Mouse (Mus musculus) cerebellum, adult 11 months (tissue): ENCODE results near the gene Crybb1.

ENCODE experiments used
- DNase-seq: peaks from one replicate; pipeline ENCODE4 v3.0.0; 2022

The Crybb1 gene

DNA sequence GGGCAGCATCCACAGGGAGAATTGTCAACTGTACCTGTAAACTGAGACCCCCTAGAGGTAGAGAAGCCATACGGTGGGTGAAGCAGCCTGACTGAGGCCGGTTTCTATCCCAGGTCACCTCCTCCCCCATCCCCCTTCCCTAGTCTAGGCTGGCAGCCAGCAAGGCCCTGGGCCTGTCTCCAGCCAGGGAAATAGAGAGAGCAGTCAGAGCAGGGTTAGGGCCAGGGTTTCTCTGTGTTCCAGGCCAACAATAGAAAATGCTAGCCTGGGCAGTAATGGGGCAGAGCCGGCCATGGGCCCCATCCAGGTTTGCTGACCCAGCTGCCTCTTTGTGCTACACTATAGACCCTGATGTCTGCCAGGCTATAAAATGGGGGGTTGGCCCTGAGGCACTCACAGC, at the start of gene Crybb1:
Crybb1 (plus strand) TSS at position 390 of the 400 bp plus-strand sequence.
- peak; percentile 87 for DNase-seq

DNA sequence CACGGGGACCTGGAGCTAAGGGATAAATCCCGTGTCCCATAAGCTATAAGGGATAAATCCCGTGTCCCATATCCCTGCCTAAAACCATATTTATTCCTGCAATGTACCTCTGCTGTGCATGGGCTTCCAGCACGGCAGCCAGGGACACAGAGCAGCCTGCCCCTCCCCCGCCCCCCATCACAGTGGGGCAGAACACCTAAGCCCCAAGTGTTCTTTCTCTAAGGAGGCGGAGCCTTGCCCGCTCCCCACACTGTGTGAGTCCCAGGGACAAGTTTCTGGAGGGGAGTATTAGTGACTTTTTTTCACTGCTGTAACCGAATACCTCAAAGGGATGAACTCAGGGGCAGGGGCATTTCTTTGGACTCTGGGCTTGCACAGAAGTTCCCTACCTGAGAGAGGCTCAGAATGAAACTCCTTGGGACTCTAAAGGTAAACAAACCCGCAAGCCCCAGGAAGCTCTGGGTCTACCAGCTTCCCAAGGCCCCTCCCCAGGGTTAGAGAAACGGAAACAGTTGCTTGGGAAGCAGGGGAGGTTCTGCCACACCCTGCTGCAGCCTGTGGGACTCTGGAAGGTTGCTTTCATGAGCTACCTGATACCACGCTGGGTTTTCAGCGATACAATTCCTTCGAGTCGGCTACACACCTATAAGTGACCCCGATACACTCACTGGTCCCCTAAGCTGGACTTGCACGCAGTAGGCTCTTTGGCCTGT, 48.9 kb upstream of the Crybb1 start:
- DNase-seq, result no peak

DNA sequence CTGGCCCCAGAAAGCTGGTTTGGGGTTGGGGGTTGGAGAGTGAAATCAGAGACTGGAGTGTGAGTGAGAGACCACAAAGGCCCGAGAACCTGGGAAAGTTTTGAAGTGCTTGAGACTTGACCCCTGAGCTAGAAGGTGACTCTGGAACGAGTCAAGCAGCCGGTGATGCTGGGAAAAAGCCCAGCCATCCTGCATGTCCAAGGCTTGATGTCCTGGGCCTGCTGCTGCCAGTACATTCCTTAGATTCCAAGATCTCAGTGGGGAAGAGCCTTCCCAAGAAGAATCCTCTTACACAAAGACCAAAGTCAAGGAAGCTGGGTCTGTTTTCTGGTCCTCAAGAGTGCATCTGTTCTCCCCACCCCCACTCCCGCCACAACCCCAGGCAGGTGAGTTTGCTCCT, 47.3 kb upstream of the Crybb1 start:
- no peak for DNase-seq

DNA sequence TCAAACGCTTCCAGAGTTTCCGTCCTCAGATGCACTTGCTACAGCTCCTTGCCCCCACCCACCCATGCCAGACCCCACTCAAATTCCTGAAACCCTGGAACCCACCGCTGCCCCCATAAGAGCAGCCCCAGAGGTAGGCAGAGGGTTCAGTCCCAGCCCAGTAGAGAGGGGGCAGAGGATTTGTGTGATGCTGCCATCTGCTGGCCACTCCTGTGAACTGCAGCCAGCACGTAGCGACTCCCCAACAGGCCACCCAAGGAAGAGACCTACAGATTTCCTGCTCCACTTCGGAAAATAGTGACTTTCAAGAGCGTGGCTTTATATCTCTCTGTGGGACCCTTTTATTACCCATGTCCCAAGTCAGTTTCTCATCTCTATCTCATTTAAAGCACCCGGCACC, 45.5 kb upstream of the Crybb1 start:
- no peak for DNase-seq

DNA sequence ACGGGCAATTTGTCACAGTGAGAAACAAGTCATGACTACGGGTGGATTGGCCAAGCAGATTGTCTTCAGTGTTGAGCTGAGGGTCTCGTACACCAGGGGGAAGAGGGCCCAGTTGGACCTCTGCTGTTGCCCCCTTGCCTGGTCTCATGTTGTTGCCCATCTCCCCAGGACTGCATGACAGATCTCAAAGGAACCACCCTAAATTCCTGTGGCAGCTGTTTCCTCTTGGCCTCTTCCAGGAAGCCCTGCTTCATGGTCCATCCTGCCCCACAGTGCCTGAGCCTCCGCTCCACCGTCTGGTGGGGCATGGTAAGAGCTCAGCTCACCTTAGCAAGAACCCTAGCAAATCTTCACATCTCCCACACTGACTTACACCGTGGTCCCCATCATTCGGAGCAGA, 43.7 kb upstream of the Crybb1 start:
- DNase-seq, result no peak

DNA sequence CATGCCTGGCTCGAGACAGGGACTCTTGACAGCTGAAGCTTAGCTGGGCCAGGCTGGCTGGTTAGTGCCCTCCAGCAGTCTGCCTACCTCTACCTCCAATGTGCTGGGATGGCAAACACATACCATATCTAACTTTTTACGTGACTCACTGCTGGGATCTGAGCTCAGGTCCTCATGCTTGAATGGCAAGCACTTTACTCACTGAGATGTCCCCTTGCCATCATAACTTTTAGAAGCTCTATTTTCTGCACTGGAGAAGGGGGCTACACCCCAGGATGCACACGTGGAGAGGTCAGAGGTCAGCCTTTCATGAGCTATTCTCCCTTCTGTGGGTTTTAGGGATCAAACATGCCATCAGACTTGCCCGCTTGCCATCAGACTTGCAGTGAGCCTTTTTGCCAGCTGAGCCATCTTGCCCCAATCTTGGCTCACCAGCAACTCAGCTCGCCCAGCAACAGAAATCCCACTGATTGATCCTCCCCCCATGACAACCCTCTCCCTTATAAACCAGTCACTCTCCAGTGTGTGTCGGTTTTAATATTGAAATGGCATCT, 42.8 kb upstream of the Crybb1 start:
- no peak for DNase-seq

DNA sequence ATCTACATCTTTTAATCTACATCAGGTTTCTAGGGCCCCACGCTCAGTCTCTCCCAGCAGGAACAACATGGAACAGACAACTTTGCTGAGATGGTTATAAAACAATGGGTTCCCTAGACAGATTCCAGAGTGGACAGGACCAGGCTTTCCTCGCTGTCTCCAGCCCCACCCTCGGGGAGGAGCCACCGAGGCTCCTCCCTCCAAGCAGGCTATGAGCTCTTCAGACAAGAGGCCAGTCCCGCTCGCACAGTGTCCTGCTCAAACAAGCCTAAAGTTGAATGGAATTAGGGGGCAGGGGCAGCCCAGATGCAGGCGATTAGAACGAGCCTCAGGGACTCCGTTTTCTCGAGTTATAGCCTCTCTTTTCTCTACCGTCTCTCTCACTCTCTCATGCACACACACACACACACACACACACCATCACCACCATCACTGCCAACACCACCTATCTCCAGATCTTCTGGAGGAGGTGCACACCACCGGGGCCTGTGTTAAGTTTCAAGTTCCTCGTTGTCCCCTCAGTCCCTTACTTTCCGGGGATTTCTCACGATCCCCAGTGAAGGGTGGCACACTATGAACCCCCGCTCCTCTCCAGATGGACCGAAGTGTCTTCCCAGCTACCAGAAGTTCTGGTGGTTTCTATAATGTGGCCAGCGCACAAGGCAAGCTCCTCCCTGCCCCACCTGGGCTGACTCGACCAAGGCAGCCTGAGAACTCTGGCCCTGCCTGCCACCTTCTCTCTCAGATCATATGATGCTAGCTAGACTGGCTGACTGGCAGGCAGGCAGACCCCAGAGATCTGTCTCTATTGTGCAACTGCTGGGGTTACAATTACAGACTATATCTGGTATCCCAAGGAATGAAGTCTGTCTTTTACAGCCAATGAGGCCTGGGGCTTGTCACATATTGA, 42.0 kb upstream of the Crybb1 start:
- no peak for DNase-seq

DNA sequence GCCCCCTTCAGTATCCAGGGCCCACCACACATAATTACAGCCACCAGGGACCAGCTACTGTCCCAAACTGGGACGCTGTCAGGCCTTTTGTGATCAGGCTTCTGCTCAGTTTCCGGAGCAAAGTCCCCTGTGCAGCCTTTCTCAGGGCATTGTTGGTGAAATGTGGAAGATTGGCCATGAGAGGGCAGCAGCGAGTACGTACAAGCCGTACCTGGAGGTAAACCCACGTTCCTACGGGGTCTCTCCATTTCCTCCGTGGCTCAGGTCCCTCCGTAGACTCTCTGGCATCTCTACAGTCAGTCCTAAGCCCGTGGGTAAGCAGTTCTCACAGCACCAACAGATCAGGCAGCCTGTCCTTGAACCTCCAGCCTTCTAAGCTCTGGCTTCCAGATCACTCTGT, 41.2 kb upstream of the Crybb1 start:
- peak; percentile 20 for DNase-seq

DNA sequence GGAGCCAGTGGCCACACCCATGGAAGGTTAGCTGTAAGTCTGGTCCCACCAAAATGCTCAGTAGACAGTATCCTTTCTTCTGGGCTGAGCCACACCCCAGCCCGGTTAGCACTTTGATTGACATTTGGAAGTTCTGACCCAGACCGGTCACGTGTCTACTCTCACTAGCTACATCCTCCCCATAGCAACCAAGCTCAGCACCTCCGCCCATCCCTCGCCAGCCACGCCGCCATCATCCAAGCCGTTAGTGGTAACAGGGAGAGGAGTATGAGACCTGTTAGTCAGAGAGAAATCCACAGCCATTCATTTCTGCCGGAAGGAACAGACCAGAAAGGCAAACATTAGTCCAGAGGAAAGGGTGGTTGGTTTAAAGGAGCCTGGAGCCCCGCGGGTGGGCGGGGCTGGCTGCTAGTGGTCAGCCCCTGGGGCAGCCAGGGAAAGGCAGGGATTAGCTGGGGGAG, 40.3 kb upstream of the Crybb1 start:
- DNase-seq, result no peak

DNA sequence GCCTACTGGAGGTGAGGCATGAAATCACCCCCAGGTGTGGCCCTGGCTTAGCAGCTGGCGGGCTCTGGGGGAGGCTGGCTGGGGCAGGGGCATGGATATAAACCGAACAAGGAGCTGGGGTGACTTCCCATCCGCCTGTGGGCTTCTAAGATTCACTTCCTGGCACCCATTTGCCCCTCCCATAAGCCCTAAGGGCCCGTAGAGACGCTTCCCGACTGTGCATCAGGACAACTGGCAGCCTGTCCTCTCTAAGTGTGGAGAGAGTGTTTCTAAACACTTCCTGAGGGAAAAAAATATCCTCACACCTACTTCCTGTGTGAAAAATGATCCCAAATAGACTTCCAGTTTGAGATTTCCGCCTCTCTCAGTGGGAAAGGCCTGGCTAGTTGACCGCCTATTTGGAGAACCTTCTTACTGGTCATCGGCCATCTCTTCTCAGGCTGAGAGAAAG, 39.8 kb upstream of the Crybb1 start:
- no peak for DNase-seq

DNA sequence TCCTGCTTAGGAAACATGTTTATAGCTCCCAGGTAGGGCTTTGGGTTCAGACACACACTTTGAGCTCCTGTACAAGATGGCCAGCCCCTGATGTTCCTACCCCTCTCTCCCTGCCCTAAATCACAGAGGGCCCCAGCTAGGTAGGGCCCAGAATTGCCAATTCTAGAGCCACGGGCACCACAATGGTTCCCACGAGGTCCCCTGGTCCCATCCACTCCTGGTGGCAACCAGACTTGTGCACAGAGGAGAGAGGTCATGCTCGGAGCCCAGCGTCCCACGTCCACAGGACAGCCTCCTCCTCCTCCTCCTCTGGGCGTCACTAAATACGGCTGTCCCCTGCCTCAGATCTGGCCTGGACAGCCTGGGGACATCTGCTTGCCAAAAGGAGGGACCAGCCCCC, 39.3 kb upstream of the Crybb1 start:
- DNase-seq, result no peak

DNA sequence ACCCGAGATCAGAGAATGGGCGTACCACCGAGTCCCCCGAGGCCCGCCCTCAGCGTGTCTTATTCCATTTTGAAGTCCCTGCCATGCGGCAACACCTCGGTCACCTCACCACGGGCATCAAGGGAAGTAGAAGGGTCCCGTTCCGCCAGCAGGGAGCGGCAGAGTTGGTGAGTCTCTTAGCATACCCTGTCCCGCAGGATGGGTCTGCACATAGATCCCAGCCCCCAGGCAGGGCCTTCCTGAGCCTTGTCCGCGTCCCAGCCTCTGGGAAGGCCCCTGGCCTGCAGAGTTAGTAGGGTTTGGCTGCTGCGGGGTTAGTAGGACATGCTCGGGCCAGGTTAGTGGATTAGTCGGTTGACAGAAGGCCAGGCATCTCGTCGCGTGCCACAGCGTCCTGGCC, 38.6 kb upstream of the Crybb1 start:
- no peak for DNase-seq

DNA sequence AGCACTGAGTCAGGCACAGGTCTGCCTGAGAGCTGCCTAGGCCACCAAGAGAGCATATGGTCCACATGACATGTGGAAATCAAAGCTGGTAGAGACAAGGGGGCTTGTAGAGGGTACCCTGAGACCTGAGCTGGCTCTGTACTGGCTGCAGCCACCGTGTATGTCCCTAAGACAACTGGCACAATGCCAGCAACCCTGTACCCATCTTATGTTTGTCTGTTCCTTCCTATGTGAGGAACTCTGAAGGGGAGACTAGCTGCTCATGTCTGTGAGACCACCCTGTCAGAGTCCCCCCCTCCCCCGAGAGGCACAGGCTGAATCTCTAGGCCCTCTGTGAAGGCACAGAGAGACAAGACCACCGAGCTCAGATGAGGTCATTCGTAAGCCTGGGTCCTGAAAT, 36.9 kb upstream of the Crybb1 start:
- DNase-seq, result no peak

DNA sequence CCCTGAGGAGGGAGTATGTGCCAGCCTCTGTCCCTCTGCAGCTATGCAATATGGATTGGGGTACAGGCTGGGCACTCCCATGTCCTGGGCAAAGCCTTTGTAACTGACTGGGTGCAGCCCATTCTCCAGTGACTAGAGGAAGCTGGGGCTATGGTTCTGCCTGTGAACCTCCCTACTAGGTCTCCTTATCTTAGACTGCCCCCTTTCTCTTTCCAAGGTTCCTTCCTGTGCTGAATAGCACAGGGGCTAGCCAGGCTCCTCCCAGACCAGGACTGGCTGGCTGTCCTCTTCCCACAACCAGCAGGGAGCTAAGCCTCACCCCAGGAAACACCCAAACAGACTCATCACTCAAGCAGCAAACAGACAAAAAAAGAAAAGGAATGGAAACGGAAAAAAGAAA, 36.2 kb upstream of the Crybb1 start:
- no peak for DNase-seq

DNA sequence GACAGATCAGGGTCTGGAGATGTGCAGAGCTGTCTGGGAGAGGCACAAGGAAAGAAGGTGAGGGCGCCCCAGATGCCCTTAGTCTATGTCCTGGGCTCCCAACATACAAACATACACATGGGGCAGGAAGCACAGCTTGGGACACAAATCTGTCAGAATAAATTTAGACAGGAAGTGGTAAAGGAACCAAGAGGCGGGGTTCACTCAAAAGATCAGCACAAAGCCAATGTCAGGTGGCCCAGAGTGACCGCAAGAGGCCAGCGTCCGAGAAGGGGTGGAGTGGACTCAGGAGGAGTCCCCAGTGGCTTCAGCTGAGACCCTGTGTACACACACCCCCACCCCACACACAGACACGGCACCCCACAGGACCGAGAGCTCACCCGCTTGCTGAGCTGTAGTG, 35.4 kb upstream of the Crybb1 start:
- no peak for DNase-seq

DNA sequence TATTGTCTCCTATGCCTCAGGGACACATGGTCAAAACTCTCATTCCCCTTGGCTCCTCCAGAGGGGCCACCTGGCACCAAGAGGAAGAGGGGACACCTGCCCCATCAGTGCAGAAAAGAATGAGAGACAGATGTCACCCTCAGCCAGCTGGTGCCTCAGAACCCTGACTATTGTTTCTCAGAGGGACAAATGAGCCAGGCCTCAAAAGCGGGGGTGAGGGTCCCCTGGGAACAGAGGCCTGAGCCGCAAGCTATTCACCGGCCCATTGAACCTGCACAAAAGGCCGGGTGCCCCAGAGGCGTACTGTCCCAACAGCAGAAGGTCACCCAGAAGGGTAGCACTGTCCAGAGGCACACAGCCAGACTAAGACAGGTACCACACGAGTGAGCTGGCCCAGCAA, 30.0 kb upstream of the Crybb1 start:
- no peak for DNase-seq

DNA sequence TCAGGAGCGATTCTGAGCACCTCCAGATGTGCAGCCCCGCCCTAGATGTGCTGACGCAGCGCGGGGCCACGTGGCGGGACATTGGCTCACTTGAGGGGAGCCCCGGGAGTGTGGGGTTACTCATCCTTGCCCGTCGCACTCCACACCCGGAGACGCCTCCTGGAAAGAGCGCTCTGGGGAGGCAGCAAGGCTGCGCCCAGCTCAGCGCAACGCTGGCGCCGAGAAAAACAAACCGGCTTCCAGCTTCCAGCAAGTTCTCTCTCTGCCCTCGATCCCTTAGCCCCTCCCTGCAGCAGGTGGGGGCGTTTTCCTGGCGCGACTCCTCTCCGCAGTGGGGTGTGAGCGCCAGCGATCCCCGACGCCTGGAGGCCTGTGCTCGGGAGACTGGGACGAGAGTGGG, 28.3 kb upstream of the Crybb1 start:
- no peak for DNase-seq

DNA sequence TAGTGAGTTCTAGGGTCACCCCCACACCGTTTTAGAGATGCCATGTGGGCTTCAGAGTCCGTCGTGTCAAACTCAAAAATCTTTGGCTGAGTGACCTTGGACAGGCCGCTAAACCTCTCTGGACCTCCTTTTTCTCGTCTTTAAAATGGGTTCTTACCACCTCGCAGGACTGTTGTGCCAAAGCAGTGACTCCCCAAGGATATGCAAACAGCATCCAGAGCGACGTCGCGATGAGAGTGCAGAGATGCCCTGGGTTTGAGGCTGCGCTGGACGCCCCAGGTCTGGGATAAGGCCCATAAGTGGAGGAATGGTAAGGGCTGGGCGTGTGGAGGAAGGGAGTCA, 27.7 kb upstream of the Crybb1 start:
- no peak for DNase-seq

DNA sequence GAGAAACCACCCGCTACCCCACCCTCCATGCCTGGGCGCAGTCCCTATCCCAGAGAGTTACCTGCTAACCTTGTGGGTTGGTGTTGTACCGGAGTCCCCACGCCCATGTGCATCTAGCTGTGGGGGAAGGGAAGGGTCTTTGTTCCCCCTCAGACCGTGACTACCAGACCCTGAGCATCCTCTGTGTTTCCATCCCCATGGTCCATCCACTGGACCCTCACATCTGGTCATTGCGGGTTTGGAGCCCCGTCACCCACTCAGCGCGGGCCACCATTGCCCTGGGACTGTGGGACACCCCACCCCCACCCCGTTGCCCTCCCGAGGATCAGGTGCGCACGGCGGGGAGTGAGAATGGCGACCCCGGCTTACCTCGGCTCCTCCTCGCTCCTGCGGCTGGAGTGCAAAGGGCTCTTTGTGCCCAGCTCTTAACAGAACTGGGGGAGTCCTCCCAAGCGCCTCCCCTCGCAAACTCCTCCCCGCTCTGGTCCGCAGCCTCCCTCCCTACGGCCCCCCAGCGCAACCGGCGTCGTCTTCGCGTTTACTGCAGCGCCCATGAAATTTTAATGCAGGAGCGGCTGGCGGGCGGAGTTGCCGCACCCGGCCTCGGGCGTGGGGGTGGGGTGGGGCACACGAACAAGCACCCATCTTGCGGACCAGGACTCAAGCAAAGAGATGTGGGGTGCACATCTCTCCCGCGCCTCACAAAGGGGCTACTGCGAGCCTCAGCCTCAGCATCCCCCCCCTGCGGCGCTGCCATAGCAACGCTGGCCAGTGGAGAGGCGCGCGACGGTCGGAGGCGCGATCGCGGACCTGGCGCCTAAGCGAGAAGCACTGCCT, 27.2 kb upstream of the Crybb1 start:
- no peak for DNase-seq

DNA sequence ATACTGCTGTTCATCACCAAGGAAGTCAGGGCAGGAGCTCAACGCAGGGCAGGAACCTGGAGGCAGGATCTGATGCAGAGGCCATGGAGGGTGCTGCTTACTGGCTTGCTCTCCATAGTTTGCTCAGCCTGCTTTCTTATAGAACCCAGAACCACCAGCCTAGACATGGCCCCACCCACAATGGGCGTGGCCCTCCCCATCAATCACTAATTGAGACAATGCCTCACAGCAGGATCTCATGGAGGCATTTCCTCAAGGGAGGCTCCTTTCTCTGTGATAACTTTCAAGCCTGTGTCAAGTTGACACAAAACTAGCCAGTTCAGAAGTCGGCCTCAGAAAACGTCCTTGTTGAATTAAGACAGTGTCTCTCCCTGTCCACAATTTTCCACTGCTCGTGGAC, 19.8 kb upstream of the Crybb1 start:
- no peak for DNase-seq

DNA sequence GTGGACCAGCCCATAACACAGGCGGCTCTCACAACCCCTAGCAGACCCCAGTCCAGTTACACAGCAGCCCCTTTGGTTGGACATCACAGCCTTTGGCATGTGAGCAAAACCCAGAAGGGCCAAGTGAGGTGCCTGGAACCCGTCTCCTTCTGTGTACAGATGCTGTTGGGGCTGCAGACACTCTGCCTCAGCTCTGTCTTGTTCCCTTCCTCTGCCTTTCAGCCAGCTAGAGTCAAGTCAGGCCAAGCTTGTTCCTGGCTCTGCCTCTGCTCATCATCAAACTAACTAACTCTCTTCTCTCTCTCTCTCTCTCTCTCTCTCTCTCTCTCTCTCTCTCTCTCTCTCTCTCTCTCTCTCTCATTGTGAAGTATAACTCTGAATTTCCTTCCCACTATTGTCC, 19.0 kb upstream of the Crybb1 start:
- no peak for DNase-seq

DNA sequence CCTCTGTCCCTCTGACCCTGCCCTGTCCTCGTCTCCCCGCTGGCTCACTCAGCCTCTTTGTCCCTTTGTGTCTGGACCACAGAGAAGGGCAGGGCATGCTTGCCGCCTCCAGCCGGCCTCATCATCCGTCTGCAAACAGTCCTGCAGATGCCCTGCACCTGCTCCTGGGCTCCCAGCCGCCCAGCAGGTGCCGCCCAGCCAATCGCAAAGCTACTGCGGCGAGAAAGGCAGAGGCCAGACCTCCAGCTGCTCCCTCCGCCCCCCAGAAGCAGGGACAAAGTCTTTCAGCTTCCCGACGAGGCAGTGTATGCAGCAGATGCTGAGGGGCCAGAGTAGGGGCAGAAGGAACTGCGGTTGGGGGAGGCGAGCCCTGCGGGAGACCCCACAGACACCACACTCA, 18.2 kb upstream of the Crybb1 start:
- no peak for DNase-seq
